Comparison of ENCODE assay signal across 18 mouse cellular contexts in the genomic region with DNA sequence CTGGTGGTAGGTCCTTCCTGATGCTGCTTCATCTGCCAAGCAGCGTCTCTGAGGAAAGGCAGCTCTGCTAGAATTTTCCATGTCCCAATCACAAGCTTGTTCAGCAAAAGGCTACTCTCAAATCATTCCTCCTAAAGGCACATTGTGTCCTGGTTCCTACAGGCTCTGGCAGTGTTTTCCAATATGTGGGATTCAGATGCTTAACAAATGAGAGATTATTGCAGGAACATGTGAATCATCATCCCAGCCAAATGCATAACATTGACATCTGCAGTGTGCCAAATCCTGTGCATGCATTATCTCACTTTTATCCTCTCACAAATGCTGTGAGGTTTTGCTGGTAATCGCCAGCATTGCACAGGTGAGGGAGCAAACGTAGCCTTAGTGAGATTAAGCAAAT. TPM values are rescaled to one million over a fixed set of nuclear protein-coding genes. Genes with fewer than 3 reads are reported as not detected.
A peak's percentile ranks its signal among the peaks of the same experiment; 100 is the strongest.
DNase-seq lines count a peak whose midpoint lies in the region; ATAC-seq lines count a peak whose summit lies in the region.
"Had no signal": no experiment of that assay in that cellular context is flagged by ENCODE, and none has a peak within 500 bp of the region (broad histone marks: within the 10 kb centered on the region; RNA-seq: fewer than 3 reads in every experiment).

No protein-coding gene starts in this region.

- H3K4me1 ChIP-seq in forebrain, embryonic 15.5 days: peaks cover 7% of the 10 kb centered on the region
- H3K4me1 ChIP-seq: liver, embryonic 15.5 days; midbrain, embryonic 10.5 days had no signal

- H3K27me3 ChIP-seq in forebrain, embryonic 15.5 days: no peaks in the 10 kb centered on the region
- H3K27me3 ChIP-seq: liver, embryonic 15.5 days had no signal

- WGBS in forebrain, embryonic 15.5 days: 75% methylated on average over 3 of the region's 3 CpGs

- ATAC-seq in forebrain, embryonic 15.5 days (replicated peaks): no peak

- H3K4me3 ChIP-seq in forebrain, embryonic 15.5 days: no peak overlapping the region
- H3K4me3 ChIP-seq: heart, adult 2 months; liver, embryonic 15.5 days; midbrain, embryonic 10.5 days had no signal

- no peaks in the 10 kb centered on the region for H3K36me3 ChIP-seq in forebrain, embryonic 15.5 days
- H3K36me3 ChIP-seq: liver, embryonic 15.5 days; midbrain, embryonic 10.5 days had no signal

- H3K9me3 ChIP-seq in forebrain, embryonic 15.5 days: no peaks in the 10 kb centered on the region
- H3K9me3 ChIP-seq: liver, embryonic 15.5 days; midbrain, embryonic 10.5 days had no signal

- peak; percentile 29 to 84 for DNase-seq in layer of hippocampus, adult 18-20 months (ENCODE audit: low spot score in 2 of 2)
- no peak for DNase-seq in layer of hippocampus, postnatal 10 days (ENCODE audit: low spot score in 2 of 2)
- DNase-seq in fat pad, adult 2 months (ENCODE audit: extremely low read depth, low read depth, low spot score): peak; percentile 74
- peak; percentile 32 for DNase-seq in layer of hippocampus, adult 9-10 months (ENCODE audit: low spot score)
- peak; percentile 31 to 76 for DNase-seq in left cerebral cortex, postnatal 25 days (ENCODE audit: low spot score in 2 of 2)
- no peak for DNase-seq in adrenal gland, adult 8-10 months
- DNase-seq: B cell, adult 2 months; cerebellum, postnatal 14 days; gastrocnemius, postnatal 14 days; heart, adult 2 months; heart, postnatal 36 days; kidney, postnatal 36 days; thymus, postnatal 4 days had no signal

- H3K4me2 ChIP-seq in forebrain, embryonic 15.5 days (replicated peaks): no peak overlapping the region
- H3K4me2 ChIP-seq: hindbrain, embryonic 14.5 days; liver, embryonic 15.5 days had no signal

- no peak overlapping the region for H3K9ac ChIP-seq in forebrain, embryonic 15.5 days (replicated peaks)
- H3K9ac ChIP-seq: hindbrain, embryonic 14.5 days; liver, embryonic 15.5 days had no signal

- intact Hi-C loops in left cerebral cortex, postnatal 25 days (cut with DNase I): no loop called here

- no peak overlapping the region for H3K27ac ChIP-seq in forebrain, embryonic 15.5 days (replicated peaks)
- H3K27ac ChIP-seq: heart, adult 2 months; hindbrain, embryonic 14.5 days; liver, embryonic 15.5 days; macrophage; midbrain, embryonic 10.5 days had no signal

RNA-seq across cellular contexts. Expression of gene Hmgn3, which starts 53.3 kb away (rescaled TPM):
- total RNA-seq in layer of hippocampus, adult 18-20 months (2021): 10 to 100 TPM; 75.6 to 80.6 TPM
- total RNA-seq in layer of hippocampus, postnatal 10 days (2021): 100 to 1,000 TPM; 130 to 133 TPM
- total RNA-seq in left cerebral cortex, postnatal 25 days (2021): 10 to 100 TPM; 85.5 to 88.8 TPM
- polyA plus RNA-seq in forebrain, embryonic 15.5 days (2015; fragmentation: Nextera tagmentation; extraction: Ambion mirVana): 175 and 195 TPM in 2 replicates
- 100 to 1,000 TPM; 135 to 174 (median 149) TPM for total RNA-seq in adrenal gland, adult 8-10 months (2022)

Comparison
In these comparisons a context has a peak if more than half of its experiments do, and no peak if none do; other contexts are left out.
1. DNase-seq: peak in layer of hippocampus, adult 18-20 months (2 of 2), fat pad, adult 2 months (single experiment), layer of hippocampus, adult 9-10 months (single experiment) and left cerebral cortex, postnatal 25 days (2 of 2); none in layer of hippocampus, postnatal 10 days (0 of 2) and adrenal gland, adult 8-10 months (single experiment).